Mouse (Mus musculus): ENCODE measurements around the gene 0610009B22Rik.

GRCm38 (mm10) chr11:51677737-51678418, 10.8 kb downstream of the 0610009B22Rik start:
- TF ChIP-seq CTCF (IDR thresholded peaks at IDR 0.05; ENCODE audit: control insufficient read depth, insufficient read depth, insufficient read length) (no peak), MAX (IDR thresholded peaks at IDR 0.05) (no peak), USF1 (IDR thresholded peaks at IDR 0.05; ENCODE audit: low read depth) (no peak), CEBPB (IDR thresholded peaks at IDR 0.05; ENCODE audit: low read depth) (no peak), MYOD1 (IDR thresholded peaks at IDR 0.05; ENCODE audit: control insufficient read depth, insufficient read length, low read depth) (no peak), MYOG (IDR thresholded peaks at IDR 0.05; ENCODE audit: control insufficient read depth, extremely low read depth, insufficient read length) (no peak), FOSL1 (IDR thresholded peaks at IDR 0.05; ENCODE audit: insufficient read depth, low read length, poor library complexity, severe bottlenecking) (no peak)

Data from C2C12 (cell line).